Mouse (Mus musculus): Measurements from ENCODE around the gene Tat.

Tat gene

DNA sequence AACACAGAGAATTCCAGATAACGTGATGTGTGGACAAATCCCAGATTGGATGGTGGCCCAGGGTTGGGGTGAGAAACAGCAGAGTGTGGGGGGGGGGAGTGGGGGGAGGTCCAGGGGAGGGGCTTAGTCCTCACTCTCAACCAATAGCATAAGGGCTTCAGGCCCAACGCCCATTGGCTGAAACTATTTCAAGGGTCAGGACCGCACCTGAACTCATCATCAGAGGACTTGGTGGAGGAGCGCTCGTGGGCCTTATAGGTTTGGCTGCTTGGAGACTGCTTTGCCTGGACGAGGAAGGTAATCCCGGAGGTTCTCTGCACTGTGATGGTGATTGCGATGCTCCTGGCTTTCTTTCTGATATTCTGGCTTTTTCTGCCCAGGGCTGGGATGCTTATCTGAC, at the start of gene Tat:
Gene Tat (plus strand): TSS at position 214 of the 400 bp plus-strand sequence.
- no peak for DNase-seq

DNA sequence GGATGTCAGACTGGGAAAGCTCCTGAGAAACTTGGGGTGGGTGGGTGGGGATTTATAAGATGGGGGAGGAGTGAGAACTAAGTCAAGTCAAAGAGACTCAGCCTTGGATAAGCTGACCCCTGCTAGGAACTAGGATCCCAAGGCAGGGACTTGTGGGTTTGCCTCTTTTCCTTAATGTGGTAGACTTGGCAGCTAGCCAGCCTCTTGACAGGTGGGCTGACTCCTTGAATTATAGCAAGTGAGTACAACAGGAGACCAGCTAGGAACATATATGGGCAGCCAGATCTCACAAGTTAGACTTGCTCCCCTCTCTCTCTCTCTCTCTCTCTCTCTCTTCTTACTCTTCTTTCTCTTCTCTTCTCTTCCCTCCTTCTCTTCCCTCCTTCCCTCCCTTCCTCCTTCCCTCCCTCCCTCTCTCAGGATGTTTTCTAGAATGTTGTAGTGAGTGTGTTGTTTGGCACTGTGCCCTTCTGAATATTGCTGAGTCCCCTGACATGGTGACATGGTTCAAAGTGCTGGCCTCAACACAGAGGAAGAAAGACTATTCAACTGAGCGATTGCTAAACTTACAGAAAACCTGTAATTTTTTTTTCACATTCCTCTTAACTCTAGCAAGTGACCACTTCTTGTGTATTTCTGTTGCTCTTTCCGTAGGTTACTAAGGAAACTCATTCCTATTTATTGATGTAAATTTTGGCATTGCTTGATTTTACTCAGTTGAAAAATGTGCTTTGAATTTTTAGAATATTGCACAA, 48.5 kb upstream of the Tat start:
- peak in 1 of 2 experiments; percentile 13 for DNase-seq

DNA sequence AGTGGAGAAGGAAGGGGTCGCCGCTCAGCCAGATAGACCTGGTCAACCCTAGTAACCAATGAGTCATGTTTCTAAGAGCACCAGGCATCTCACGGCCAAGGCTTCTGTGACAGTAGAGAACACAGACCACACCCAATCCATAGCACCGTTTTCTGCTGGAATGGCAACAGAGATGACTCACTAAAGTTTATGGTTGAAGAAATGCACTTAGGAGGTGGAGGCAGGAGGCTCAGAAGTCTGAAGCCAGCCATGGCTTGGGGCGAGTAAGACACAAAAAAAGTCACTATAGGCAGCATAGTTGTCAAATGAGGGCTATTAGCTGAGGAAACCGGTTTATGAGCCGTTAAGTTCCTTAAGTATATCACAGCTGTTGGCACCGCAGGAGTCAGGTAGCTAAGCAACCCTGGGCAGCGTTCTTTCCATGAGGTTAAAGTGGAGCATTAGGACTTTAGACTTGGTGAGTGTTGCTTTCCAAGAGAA, 45.0 kb upstream of the Tat start:
- DNase-seq = no peak

DNA sequence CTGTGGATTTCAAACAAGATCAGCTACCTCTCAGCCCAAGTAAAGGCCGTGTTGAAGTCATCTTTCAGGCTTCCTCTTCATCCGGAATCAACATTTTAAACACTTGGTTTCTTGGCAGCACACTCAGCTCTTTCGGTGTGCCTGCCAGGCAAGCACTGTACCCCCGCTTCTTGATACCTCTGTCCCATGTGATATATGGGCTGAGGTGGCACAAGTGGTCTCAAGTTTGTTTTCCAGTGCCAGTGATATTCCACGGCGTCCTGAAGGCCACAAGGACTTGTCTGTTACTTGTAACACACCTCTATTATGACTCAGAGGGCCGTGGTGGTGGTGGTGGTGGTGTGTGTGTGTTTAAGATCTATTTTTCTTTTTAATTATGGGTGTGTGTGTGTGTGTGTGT, 44.5 kb upstream of the Tat start:
- no peak for DNase-seq

DNA sequence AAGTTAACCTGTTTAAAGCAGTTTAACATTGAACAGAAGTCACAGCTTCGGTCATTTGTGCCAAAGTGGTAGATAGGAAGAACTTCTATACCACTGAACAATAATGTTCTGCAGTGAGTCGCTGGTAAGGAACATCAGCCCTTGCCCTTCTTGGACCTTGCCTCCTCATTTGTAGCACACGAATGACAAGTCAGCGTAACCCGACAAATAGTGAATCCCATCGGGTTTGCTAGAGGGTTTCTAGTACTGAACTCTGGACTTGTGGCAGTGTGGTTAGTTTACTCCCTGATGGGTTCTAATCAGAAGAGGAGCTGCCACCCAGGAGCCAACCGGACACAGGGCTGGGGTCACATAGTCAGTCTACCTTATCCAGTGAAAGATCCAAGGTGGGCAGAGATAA, 44.0 kb upstream of the Tat start:
- no peak for DNase-seq

DNA sequence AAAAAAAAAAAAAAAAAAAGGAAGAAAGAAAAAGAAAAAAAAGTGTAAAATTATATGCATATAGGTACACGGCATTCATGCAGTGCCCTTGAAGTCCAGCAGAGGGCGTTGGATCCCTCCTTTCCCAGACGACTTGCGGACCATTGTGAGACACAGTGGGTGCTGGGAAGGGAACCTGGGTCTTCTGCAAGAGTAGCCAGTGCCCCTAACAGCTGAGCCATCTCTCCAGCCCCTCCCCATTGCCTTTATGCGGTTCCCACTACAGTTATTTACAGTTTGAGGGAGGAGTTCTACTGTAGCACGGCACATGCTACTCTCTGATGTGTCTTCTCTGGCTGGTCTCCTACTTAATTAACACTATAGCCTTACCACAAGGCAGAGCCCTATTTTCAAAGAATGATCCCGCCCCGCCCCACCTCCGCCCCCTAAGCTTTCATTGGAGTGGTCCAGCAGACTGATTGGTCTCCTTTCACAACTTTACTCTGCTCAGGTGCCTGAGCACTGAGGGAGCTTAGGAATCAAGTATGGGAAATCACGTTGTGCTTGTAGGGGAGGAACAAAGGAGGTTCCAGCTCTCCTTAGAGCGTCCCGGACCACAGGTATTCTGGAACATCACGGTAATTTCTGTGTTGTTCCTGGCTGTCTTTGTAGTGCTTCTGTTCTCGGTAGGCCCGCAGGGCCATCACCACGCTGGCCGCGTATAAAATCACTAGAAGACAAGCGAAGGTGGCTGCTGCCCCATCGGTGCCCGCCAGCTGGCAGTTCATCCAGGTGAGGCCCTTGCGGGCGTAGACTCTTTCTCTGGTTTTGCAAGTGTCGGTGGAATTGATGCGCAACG, 42.6 kb upstream of the Tat start:
- DNase-seq = peak; percentile 55 to 63

DNA sequence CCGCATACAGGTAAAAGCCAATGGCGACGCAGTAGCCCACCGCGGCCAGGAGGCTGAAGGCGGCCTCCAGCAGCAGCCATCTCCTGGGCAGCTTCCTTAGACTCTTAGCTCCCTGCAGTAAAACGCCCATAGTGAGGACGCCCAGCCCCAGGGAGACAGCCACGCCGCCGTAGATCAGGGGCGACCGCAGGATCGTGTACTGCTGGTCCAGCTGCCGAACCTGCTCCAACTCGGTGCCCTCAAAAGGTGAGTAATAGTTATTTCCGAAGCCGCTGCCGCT, 42.0 kb upstream of the Tat start:
- peak; percentile 15 to 25 for DNase-seq

DNA sequence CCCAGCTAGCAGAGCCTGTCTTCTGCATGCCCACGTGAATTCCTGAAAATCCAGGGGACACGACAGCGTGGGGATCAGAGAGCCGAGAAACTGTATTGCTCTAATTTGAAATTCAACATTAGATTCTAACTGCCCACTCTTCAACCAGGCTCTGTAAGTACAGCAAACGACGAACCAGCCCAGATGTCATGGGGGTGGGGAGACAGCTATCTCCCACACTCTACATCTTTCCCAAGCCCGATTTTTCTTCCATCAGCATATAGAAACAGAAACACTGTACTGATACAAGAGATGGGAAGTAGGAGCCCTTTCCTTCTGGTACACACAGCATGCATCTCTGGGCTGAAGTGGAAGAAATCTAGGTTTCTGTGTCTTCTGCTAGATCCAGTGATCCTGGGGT, 38.1 kb upstream of the Tat start:
- DNase-seq = no peak

DNA sequence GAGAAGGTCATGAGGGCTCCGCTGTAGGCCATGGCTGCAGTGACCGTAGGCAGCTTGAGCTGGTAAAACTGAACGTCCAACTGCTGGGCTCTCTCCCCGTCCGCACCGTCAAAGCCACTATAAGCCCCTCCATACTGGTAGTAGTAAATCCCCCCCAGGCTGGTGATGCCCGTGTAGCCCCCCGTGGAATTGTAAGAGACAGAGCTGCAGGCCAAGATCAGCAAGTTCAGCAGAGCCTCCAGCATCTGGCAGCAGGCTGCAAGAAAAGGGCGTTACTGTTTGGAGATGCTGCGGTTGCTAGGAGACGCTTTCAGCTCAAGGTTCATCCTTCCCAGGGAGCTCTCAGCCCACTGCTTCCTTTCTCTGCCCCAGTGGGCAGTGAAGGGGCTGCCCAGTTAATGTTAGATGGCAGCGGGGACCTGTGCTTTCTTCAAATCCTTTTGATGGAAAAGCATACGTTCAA, 35.7 kb upstream of the Tat start:
- DNase-seq = no peak

DNA sequence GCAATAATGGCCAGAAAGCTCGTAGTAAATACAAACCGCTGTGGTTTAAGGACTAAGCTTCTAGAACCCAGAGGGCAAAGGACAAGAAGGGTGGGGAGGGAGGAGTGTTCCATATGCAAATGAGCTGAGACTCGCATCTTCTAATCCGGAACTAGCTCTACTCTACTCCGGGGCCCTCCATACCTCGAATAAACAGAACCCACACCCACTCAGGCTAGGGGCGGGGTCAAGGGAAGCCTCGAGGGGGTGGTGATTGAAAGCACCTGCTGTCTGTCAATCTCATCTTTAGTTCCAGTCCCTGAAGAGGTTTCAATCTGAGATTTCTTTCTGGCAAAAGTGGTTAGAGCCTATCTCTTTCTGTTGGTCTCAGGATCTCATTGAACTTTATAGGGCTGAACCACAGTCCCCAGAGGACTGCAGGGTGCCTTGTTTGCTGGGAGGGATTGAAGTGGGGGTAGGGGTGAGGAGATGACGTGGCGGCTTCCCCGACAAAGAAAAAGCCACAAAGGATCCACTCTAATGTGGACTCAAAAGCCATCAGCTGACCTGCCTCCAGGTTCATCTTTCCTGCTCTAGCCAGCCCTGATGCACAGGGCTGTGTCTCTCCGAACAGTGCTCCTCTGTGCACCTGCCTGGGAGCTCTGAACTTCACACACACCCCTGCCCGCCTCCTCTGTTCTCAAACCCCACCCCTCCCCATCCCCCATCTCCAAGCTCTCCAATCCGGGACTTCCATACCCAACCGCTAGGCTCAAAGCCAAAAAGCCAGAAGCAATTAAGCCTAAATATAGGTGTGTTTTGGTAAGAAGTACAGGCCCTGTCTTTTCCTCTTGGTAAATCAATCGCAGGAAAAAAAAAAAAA, 32.8 kb upstream of the Tat start:
- no peak for DNase-seq

DNA sequence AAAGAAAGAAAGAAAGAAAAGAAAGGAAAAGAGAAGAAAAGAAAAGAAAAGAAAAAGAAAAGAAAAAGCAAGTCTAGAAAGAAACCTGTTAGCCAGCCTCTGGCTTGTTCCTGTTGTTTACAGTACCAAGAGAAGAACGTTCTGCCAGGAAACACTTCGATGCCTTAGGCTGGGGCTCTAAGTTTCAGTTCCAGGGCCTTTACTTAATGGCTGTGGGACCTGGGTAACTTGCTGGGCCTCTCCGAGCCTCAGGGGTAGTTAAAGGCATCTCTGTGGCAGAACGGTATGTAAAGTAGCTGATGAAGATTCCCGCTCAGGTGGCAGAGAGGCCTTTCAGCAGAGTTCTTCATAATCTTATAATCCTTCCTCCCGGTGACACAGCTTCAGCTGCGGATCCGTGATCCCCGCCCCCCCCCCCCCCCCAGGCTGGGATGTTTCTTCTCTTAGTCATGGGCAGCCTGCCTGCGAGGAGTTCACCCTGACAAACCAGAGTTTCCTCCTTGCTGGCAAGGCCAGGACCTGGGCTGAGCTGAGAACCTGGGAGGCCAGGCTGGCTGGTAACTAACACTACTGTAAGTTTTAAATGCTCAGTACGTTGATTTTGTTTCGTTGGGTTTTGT, 32.1 kb upstream of the Tat start:
- no peak for DNase-seq

DNA sequence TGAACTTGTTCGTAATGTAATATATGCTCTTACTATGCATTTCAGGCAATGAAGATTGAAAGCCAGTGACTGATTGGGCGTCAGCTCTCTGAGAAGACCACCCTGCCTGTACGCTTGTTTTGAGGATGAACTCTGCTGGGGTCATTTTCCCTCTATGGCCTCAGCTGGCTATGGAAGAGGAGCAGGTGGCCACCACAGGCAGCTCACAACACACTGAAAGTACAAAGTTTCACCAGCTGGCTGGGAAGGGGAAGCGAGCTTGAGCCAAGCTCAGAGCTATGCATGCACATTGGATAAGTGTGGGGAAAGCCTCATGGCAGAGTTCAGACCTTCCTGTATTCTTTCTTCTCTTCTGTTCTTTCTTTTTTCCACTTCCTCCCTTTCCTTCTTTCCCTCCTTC, 31.1 kb upstream of the Tat start:
- no peak for DNase-seq

DNA sequence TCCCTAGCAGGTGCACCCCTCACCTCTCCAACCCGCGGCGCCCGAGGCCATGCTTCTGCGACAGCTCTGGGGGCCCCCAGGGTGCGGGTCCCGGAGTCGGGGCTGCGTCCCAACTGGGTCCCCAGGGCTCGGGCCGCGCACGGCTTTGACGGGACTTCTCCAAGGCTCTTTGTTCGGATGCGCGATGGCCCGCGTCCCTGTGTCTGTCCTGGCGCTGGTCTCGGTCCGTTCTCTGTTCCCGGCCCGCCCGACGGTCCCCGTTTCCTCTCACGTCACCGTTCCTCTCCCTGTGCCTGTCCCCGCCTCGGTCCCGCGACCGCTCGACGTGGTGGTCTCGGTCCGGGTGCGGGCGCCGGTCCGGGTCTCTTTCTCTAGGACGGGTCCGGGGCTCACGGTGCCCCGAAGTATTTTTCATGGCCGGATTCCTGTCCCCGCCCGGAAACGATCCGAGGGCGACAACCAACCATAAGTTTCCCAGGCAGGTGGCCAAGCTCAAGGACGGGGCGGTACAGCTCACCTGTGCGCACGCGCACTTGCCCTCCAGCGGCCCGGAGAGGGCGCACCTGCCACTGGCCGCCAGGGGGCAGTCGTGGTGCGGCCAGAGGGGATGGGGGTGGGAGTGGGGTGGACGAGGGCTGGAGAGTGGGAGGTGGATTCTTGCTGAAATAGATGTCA, 28.4 kb upstream of the Tat start, which contains the start of gene Marveld3:
Gene Marveld3 (minus strand): TSS at position 511 of the 675 bp plus-strand sequence.
- DNase-seq = peak in 1 of 2 experiments; percentile 26

DNA sequence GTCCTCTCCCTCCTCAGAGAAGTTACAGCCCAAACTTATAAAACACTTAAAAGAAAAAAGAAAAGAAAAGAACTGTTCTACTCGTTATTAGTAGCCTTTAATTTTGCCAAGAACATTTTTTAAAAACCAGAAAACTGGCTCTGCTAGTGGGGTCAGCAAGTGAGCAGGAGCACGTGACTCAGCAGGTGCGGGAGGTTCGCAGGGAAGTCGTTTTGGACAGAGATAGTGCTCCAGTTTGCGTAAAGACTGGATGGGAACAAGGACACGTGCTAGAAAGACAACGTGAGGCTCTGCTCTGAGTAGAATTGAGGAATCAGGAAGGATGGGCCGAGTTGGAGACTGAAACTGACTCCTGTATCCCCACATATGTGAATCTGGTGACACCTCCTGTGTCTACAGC, 27.3 kb upstream of the Tat start:
- no peak for DNase-seq

DNA sequence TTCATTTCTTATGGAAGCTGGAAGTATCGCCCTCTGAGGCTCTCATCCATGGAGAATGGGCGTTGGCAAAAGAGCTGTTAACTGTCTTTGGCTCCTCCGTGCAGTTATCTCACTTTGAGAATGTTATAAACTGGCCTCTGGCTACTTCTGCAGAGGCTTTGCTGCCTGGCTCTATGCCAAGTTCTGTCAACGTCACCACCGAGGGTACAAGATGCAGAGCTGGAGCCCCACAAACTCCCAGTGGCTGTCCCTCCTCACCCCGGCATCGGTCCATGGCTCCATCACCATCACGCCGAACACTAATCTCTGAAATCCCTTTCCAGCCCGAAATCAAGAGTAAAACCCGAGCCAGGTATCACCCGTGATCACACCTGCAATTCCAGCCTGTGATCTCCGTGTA, 26.8 kb upstream of the Tat start:
- no peak for DNase-seq

DNA sequence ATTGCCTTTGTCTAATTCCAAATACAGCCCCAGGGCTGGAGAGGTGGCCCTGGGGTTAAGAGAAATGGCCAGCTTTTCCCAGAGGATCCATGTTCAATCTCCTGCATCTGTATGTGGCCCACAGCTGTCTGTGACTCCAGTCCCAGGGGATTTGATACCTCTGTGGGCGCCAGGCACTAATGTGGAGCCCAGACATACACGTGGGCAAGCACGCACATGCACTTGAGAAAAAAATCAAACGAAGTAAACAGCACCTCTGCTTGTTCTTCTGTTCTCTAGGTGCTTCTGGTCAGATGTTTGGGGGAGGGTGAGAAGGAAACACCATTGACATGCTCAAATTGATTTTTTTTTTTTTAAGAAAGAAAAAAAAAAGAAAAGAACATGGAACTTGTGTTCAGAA, 26.1 kb upstream of the Tat start:
- DNase-seq = no peak

DNA sequence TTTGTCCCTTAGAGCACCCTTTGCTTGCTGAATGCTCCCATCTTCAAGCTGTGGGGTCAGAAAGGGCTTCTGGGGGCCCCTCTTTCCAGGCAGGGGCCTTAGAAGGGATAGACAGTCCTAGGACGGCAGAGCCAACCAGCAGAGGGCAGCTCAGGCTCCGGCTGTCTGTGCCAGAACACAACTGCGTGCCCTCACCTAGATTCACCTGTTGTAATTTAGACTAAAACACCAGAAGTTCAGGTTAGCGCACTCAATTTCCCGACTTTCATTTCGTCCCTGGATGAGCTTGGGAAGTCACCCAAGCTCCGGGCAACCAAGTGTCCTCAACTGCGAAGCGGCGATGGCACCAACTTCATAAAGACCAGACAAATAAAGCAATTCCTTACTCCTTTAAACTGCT, 21.4 kb upstream of the Tat start:
- no peak for DNase-seq

DNA sequence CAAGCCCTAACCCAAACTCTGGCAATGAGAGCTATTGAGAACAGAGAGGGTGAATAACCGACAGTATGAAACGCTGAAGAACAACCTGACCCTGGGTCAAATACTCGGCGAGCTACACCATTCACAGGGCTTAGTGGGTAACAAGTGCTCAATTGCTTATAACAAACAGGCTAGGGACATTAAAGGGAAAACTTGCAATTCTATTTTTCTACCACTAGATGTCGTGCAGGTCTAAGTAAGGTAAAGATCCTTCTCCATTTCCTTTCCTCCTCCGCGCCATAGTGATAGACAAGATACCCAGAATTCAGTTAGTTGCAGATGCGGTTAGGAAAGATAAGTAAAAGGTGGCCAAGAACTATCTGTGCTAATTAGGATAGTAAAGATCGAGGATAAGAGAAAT, 19.9 kb upstream of the Tat start:
- DNase-seq = no peak

DNA sequence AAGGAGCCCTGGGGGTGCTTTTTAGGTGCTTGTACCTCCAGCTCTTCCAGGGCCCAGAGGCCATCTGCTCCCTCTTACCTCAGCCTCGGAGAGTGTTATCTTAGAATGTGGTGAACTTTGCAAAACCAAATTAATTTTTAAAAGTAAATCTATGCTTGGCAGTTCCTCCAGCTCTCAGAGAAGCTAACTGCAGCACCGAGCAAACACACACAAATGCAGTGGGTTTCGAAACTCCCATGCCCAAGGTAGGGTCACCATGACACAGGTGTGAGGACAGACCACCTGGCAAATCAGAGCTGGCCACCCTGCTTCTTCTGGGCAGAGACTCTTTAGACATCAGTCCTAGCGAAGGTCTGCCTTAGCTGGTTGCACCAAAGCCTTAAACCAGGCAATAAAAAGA, 17.3 kb upstream of the Tat start:
- DNase-seq = no peak

DNA sequence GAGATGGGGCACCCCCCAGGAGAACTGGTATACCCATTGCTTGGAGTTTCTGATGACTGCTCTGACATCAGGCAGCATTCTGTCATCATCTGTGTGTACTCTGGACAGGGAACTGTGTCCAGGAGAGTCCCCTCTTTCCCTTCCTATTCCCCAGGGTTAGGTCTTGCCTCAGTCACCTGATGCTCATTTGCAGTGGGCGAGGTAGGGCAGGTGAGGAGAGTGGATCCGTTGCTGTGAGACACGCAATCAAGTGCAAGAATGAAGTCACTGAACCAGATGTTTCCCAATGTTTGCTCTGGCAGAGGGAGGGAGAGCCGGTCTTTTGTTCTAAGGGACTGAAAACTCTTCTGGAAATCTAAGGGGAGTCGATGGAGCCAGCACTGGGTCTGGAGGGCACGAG, 10.9 kb upstream of the Tat start:
- no peak for DNase-seq

DNA sequence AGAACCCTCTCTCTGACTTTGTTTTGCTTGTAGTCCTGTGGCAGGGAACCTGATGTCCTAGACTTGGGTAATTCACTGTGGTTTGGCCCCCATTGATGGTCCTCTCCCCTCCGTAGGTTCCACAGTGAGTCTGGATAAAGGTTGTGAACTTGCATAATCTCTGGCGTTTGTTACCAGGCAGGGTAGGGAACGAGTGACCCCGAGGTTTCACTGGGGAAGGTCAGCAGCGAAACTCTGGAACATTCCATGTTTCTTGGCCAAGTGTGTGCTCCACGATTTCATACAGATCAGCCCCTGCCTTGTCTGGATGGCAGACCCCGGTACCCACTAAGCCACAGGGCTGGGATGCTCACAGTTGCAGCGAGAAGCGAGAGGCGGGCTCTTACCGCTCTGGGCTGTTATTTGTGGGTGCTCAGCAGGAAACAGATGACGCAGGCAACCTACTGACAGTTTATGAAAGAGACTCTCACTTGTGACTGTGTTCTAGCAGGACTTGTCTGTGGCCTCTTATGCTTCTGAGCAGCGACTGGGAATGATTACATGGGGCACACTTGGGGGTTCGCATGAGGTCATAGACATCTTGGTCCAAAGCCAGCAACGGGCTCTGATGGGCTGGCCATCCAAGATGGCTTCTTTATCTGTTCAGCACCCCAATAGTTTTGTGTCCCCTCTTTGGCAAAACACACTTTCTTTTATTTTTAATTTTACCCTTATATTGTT, 7.7 kb upstream of the Tat start:
- peak; percentile 18 to 24 for DNase-seq

DNA sequence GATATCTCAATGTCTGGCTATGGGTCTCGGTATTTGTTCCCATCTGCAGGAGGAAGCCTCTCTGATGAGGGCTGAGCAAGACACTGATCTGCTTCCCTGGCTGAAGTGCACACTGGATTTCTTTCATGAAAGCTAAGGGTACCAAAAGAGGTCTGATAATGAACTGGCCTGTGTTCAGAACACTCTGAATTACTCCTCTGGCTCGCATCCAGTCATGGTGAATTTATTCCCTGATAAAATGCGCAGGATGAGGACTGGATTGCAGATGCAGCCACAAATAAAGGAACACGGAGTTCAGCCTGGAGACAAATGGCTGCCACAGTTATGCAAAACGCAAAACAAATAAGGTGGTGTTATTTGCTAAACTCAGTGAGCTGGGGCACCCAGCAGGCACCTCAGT, 6.3 kb upstream of the Tat start:
- DNase-seq = no peak
